27 mouse cellular contexts compared by ENCODE assay signal in the genomic region with DNA sequence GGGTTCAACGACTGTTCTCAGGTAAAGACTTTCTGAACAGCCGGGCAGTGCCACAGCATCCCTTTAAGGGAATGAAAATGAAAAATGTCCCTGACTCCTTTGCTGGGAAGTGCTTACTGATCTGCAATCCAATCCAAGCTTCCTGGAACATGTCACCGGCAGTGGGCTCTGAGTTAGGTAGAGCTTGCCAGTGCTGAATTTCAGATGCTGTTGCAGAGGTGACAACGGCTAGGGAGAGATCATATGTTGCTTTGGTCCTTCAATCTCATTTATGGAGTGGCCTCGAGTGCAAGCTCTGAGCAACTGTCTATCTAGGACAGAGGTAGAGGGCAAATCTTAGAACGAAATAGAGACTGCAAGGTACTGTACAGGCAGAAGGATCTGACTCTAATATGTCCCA. TPM values are rescaled to one million over a fixed set of nuclear protein-coding genes. Genes with fewer than 3 reads are reported as not detected.
DNase-seq lines count a peak whose midpoint lies in the region; ATAC-seq and TF ChIP-seq lines count a peak whose summit lies in the region.
"Had no signal": no experiment of that assay in that cellular context is flagged by ENCODE, and none has a peak within 500 bp of the region (broad histone marks: within the 10 kb centered on the region; RNA-seq: fewer than 3 reads in every experiment).

No protein-coding gene starts in this region.

- no peak overlapping the region for H3K4me2 ChIP-seq in heart, embryonic 13.5 days
- H3K4me2 ChIP-seq: embryonic facial prominence, embryonic 13.5 days; forebrain, embryonic 15.5 days; hindbrain, embryonic 14.5 days; liver, embryonic 12.5 days; midbrain, embryonic 13.5 days; neural tube, embryonic 13.5 days had no signal

- no peak overlapping the region for H3K9ac ChIP-seq in heart, embryonic 13.5 days
- H3K9ac ChIP-seq: embryonic facial prominence, embryonic 13.5 days; forebrain, embryonic 15.5 days; hindbrain, embryonic 14.5 days; liver, embryonic 12.5 days; liver, postnatal 0 days; midbrain, embryonic 13.5 days; neural tube, embryonic 13.5 days had no signal

- TF ChIP-seq CTCF in layer of hippocampus, adult 2 months (conservative IDR thresholded peaks at IDR 0.05): no peak

- no peak for DNase-seq in frontal cortex, adult 2 months (ENCODE audit: extremely low spot score in 1 of 2, low spot score in 1 of 2)
- no peak for DNase-seq in heart, postnatal 25 days (ENCODE audit: low spot score)
- DNase-seq in layer of hippocampus, adult 2 months (ENCODE audit: low spot score in 2 of 2): no peak
- DNase-seq in layer of hippocampus, adult 18-20 months (ENCODE audit: low spot score in 2 of 2): no peak
- no peak for DNase-seq in spleen, postnatal 14 days (ENCODE audit: low spot score in 2 of 2)
- DNase-seq: adrenal gland, adult 2 months; adrenal gland, postnatal 36 days; cerebellum, adult 18-20 months; cerebellum, postnatal 10 days; kidney, adult 9 months; kidney, postnatal 10 days; left cerebral cortex, postnatal 4 days; liver, postnatal 0 days; thymus, postnatal 14 days had no signal

- no peak overlapping the region for H3K4me3 ChIP-seq in heart, embryonic 13.5 days
- H3K4me3 ChIP-seq in layer of hippocampus, adult 2 months: no peak overlapping the region
- H3K4me3 ChIP-seq: embryonic facial prominence, embryonic 13.5 days; forebrain, embryonic 10.5 days; forebrain, embryonic 15.5 days; liver, embryonic 12.5 days; midbrain, embryonic 13.5 days; neural tube, embryonic 13.5 days had no signal

- no peaks in the 10 kb centered on the region for H3K36me3 ChIP-seq in heart, embryonic 13.5 days
- H3K36me3 ChIP-seq: embryonic facial prominence, embryonic 13.5 days; forebrain, embryonic 10.5 days; forebrain, embryonic 15.5 days; liver, embryonic 12.5 days; midbrain, embryonic 13.5 days; neural tube, embryonic 13.5 days had no signal

- H3K27ac ChIP-seq in heart, embryonic 13.5 days (replicated peaks): peak overlapping the region; percentile 70
- H3K27ac ChIP-seq in layer of hippocampus, adult 2 months: peak overlapping the region; percentile 43; the same call in 1 of the 2 replicates
- H3K27ac ChIP-seq: embryonic facial prominence, embryonic 13.5 days; forebrain, embryonic 10.5 days; forebrain, embryonic 15.5 days; hindbrain, embryonic 14.5 days; liver, embryonic 12.5 days; macrophage; midbrain, embryonic 13.5 days; neural tube, embryonic 13.5 days had no signal

- 59% methylated on average over 6 of the region's 6 CpGs for WGBS in heart, embryonic 13.5 days

- no peaks in the 10 kb centered on the region for H3K9me3 ChIP-seq in heart, embryonic 13.5 days
- H3K9me3 ChIP-seq: embryonic facial prominence, embryonic 13.5 days; forebrain, embryonic 10.5 days; forebrain, embryonic 15.5 days; liver, embryonic 12.5 days; midbrain, embryonic 13.5 days; neural tube, embryonic 13.5 days had no signal

- no peaks in the 10 kb centered on the region for H3K27me3 ChIP-seq in heart, embryonic 13.5 days (replicated peaks)
- H3K27me3 ChIP-seq: CH12.LX; embryonic facial prominence, embryonic 13.5 days; forebrain, embryonic 15.5 days; liver, embryonic 12.5 days; midbrain, embryonic 13.5 days; neural tube, embryonic 13.5 days had no signal

- intact Hi-C loops in heart, postnatal 25 days (cut with DNase I): no loop called here

- H3K4me1 ChIP-seq in heart, embryonic 13.5 days: peaks cover 43% of the 10 kb centered on the region
- H3K4me1 ChIP-seq: forebrain, embryonic 10.5 days; forebrain, embryonic 15.5 days; midbrain, embryonic 13.5 days; neural tube, embryonic 13.5 days had no signal

- peak; percentile 58; the same call in 1 of the 2 replicates for ATAC-seq in frontal cortex, adult (ENCODE audit: low TSS enrichment)
- no peak for ATAC-seq in heart, embryonic 13.5 days (ENCODE audit: extremely low read depth, insufficient number of reproducible peaks, low FRiP score, low TSS enrichment)
- ATAC-seq: activated CD4-positive, CD25-positive, alpha-beta regulatory T cell, adult 4 months; forebrain, embryonic 15.5 days; intestine, postnatal 0 days; liver, embryonic 12.5 days; liver, postnatal 0 days; midbrain, embryonic 13.5 days had no signal

RNA-seq across cellular contexts. Expression of a gene that starts 36.7 kb away (rescaled TPM):
- polyA plus RNA-seq in frontal cortex, adult 2 months (2012; rRNA removed): 62.4 and 64.8 TPM in 2 replicates
- polyA plus RNA-seq in heart, embryonic 13.5 days (2015; fragmentation: Nextera tagmentation; extraction: Ambion mirVana): 20.3 and 20.4 TPM in 2 replicates
- 100 to 1,000 TPM; 147 to 165 TPM for total RNA-seq in heart, postnatal 25 days (2021)
- total RNA-seq in layer of hippocampus, adult 2 months (2021): 10 to 100 TPM; 76.6 to 77.5 TPM
- total RNA-seq in layer of hippocampus, adult 18-20 months (2021): 10 to 100 TPM; 70.0 to 73.0 TPM

RNA-seq across cellular contexts. Expression of a gene that starts 43.4 kb away (rescaled TPM):
- 2.5 and 3.0 TPM in 2 replicates for polyA plus RNA-seq in frontal cortex, adult 2 months (2012; rRNA removed)
- 42.5 and 51.5 TPM in 2 replicates for polyA plus RNA-seq in heart, embryonic 13.5 days (2015; fragmentation: Nextera tagmentation; extraction: Ambion mirVana)
- total RNA-seq in heart, postnatal 25 days (2021): 1 to 10 TPM; 4.4 to 7.6 TPM
- total RNA-seq in layer of hippocampus, adult 2 months (2021): 1 to 10 TPM; 1.5 to 1.6 TPM
- total RNA-seq in layer of hippocampus, adult 18-20 months (2021): 1 to 10 TPM; 1.1 to 2.2 TPM
